Mouse (Mus musculus): Measurements from ENCODE around the gene Defa21. TPM values are rescaled to one million over a fixed set of nuclear protein-coding genes. Genes with fewer than 3 reads are reported as not detected.
"Not testable (repeated sequence)": the region's sequence is repeated elsewhere in the genome, so short reads cannot be mapped to it uniquely, and the experiment has no call there.

Gene Defa21
- not detected in 2 replicates for polyA plus RNA-seq (2015; fragmentation: Nextera tagmentation; extraction: Ambion mirVana)

DNA sequence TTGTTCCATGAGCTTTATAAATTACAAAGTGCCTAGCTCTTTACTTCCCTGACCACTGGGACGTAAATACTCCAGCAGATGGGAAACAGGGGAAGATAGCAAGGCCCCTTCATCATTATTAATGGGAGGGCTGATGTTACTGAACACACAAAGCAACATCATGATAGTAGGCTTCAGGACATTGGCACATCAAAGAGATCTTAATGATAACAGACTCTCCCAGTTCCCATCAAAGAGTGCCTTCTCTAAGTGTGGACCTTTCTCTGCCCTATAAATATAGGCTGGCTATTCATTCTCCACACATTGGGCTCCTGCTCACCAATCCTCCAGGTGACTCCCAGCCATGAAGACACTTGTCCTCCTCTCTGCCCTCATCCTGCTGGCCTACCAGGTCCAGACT is at the start of gene Defa21:
Gene Defa21 (plus strand): TSS at position 301 of the 400 bp plus-strand sequence.
- WGBS (ENCODE audit: insufficient replicate concordance) = no CpG with 5 or more reads among the region's 1 CpGs
- not testable (repeated sequence) for H3K9me3 ChIP-seq (replicated peaks; ENCODE audit: control insufficient read depth, low read length); H3K27ac ChIP-seq (ENCODE audit: low read length); H3K9ac ChIP-seq (ENCODE audit: low read depth, low read length); H3K36me3 ChIP-seq (ENCODE audit: control insufficient read depth, insufficient read depth); H3K4me2 ChIP-seq (ENCODE audit: low read depth, low read length); H3K27me3 ChIP-seq (ENCODE audit: control insufficient read depth, insufficient read depth, low read depth, low read length); ATAC-seq (ENCODE audit: low read depth); H3K4me1 ChIP-seq (ENCODE audit: control insufficient read depth, low read depth, low read length); H3K4me3 ChIP-seq (ENCODE audit: low read depth, low read length)

DNA sequence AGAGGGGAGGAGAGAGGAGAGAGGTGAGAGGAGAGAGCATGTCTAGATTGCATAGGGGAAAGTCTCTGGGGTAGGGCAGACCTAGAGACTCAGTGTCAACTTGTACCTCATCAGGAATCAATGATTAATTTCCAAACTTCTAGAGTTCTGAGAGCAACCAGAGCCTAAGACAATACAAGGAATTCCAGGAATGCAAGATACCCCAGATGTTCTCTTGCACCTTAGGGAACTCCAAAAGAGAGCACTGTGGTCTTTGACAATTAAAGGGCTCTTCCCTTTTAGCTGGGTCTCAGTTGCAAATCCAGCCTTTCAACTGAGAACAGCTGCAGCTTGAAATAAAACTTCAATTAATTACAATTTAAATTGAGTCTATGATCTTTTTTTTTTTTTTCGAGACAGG is 45.5 kb upstream of the Defa21 start:
- H3K36me3 ChIP-seq (ENCODE audit: control insufficient read depth, insufficient read depth) = no peaks in the 10 kb centered on the region
- 19% methylated on average over 1 of the region's 1 CpGs for WGBS (ENCODE audit: insufficient replicate concordance)
- H3K27me3 ChIP-seq (ENCODE audit: control insufficient read depth, insufficient read depth, low read depth, low read length) = no peaks in the 10 kb centered on the region
- H3K4me1 ChIP-seq (ENCODE audit: control insufficient read depth, low read depth, low read length) = no peaks in the 10 kb centered on the region
- H3K9me3 ChIP-seq (replicated peaks; ENCODE audit: control insufficient read depth, low read length) = no peaks in the 10 kb centered on the region
- H3K4me2 ChIP-seq (ENCODE audit: low read depth, low read length) = no peak overlapping the region
- ATAC-seq (ENCODE audit: low read depth) = no peak
- H3K4me3 ChIP-seq (ENCODE audit: low read depth, low read length) = no peak overlapping the region
- no peak overlapping the region for H3K27ac ChIP-seq (ENCODE audit: low read length)
- H3K9ac ChIP-seq (ENCODE audit: low read depth, low read length) = no peak overlapping the region

DNA sequence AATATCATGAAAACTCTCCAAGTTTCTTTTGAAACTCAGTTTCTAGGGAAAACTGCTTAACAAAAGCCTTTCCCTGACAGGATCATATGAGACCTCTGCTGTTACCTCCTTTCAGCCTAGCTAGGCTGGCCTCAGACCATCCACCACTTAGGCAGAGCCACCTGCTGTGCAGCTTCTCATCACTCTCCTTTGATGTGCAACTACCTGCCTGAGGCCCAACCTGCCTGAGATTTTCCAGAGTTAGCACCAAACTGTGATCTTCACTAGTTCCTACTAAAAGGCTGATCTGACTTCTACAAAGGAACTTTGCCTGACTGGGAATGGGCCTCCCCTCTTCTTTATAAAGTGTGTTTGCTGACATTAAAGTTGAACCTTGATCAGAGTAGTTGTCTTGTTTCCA is 31.3 kb upstream of the Defa21 start:
- not testable (repeated sequence) for H3K27ac ChIP-seq (ENCODE audit: low read length); H3K4me2 ChIP-seq (ENCODE audit: low read depth, low read length); ATAC-seq (ENCODE audit: low read depth); H3K27me3 ChIP-seq (ENCODE audit: control insufficient read depth, insufficient read depth, low read depth, low read length); H3K4me3 ChIP-seq (ENCODE audit: low read depth, low read length); H3K9me3 ChIP-seq (replicated peaks; ENCODE audit: control insufficient read depth, low read length); H3K36me3 ChIP-seq (ENCODE audit: control insufficient read depth, insufficient read depth); H3K4me1 ChIP-seq (ENCODE audit: control insufficient read depth, low read depth, low read length); H3K9ac ChIP-seq (ENCODE audit: low read depth, low read length)

DNA sequence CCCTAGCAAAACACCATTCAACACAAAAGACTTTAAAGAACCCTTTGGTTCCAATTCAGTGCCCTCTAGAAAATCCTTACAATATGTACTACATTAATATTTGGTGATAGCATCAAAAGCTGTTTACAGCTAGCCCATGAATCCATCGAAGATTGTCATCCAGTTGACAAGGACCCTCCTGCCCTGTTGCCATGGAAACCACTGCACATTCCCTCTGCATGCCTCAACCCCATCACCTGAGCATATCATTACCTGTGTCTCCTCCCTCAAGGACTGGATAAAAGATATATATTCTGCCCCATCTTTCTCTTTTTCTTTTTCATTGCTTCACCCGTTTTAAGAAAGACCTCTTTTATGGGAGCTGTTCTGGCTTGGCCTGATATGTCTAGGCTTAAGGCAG is 28.6 kb upstream of the Defa21 start:
- no peak overlapping the region for H3K27ac ChIP-seq (ENCODE audit: low read length)
- H3K9me3 ChIP-seq (replicated peaks; ENCODE audit: control insufficient read depth, low read length) = no peaks in the 10 kb centered on the region
- no peaks in the 10 kb centered on the region for H3K4me1 ChIP-seq (ENCODE audit: control insufficient read depth, low read depth, low read length)
- H3K9ac ChIP-seq (ENCODE audit: low read depth, low read length) = no peak overlapping the region
- no peak for ATAC-seq (ENCODE audit: low read depth)
- no peak overlapping the region for H3K4me3 ChIP-seq (ENCODE audit: low read depth, low read length)
- H3K4me2 ChIP-seq (ENCODE audit: low read depth, low read length) = no peak overlapping the region
- WGBS (ENCODE audit: insufficient replicate concordance) = 54% methylated on average over 2 of the region's 2 CpGs
- no peaks in the 10 kb centered on the region for H3K36me3 ChIP-seq (ENCODE audit: control insufficient read depth, insufficient read depth)
- H3K27me3 ChIP-seq (ENCODE audit: control insufficient read depth, insufficient read depth, low read depth, low read length) = no peaks in the 10 kb centered on the region

DNA sequence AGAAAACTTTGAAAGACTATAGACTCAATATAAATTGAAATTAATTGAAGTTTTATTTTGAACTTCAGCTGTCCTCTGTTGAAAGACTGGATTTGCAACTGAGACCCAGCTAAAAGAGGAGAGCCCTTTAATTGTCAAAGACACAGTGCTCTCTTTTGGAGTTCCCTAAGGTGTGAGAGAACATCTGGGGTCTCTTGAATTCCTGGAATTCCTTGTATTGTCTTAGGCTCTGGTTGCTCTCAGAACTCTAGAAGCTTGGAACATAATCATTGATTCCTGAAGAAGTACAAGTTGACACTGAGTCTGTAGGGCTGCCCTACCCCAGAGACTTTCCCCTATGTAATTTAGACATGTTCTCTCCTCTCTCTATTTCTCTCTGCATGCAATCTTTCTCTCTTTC is 28.1 kb upstream of the Defa21 start:
- Histone ChIP-seq H3K9me3 (replicated peaks; ENCODE audit: control insufficient read depth, low read length) (no peaks in the 10 kb centered on the region), H3K36me3 (ENCODE audit: control insufficient read depth, insufficient read depth) (no peaks in the 10 kb centered on the region), H3K4me1 (ENCODE audit: control insufficient read depth, low read depth, low read length) (no peaks in the 10 kb centered on the region), H3K4me3 (ENCODE audit: low read depth, low read length) (no peak overlapping the region), H3K4me2 (ENCODE audit: low read depth, low read length) (no peak overlapping the region), H3K9ac (ENCODE audit: low read depth, low read length) (no peak overlapping the region), H3K27ac (ENCODE audit: low read length) (no peak overlapping the region), H3K27me3 (ENCODE audit: control insufficient read depth, insufficient read depth, low read depth, low read length) (no peaks in the 10 kb centered on the region)
- ATAC-seq (ENCODE audit: low read depth) = no peak

DNA sequence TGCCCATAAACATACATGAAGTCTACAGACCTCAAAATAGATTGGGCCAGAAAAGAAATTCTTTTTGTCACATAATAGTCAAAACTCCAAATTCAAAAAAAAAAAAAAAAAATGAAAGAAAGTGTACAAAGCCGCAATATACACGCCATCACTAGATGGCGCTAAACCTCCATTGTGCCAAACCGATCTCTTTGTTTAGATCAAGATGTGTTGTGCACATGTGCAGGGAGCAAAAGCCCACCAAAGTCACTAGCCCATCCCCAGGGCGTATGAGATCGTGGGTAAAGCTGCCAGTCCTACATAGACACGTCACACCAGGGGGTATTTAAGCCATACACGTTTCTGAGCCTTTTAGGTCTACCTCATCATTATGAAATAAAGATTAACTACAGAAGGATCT is 24.2 kb upstream of the Defa21 start:
- Histone ChIP-seq H3K4me2 (ENCODE audit: low read depth, low read length) (no peak overlapping the region), H3K9ac (ENCODE audit: low read depth, low read length) (no peak overlapping the region), H3K27ac (ENCODE audit: low read length) (no peak overlapping the region), H3K4me1 (ENCODE audit: control insufficient read depth, low read depth, low read length) (no peaks in the 10 kb centered on the region), H3K4me3 (ENCODE audit: low read depth, low read length) (no peak overlapping the region), H3K27me3 (ENCODE audit: control insufficient read depth, insufficient read depth, low read depth, low read length) (no peaks in the 10 kb centered on the region), H3K36me3 (ENCODE audit: control insufficient read depth, insufficient read depth) (no peaks in the 10 kb centered on the region), H3K9me3 (replicated peaks; ENCODE audit: control insufficient read depth, low read length) (no peaks in the 10 kb centered on the region)
- ATAC-seq (ENCODE audit: low read depth) = no peak
- 34% methylated on average over 8 of the region's 8 CpGs for WGBS (ENCODE audit: insufficient replicate concordance)

DNA sequence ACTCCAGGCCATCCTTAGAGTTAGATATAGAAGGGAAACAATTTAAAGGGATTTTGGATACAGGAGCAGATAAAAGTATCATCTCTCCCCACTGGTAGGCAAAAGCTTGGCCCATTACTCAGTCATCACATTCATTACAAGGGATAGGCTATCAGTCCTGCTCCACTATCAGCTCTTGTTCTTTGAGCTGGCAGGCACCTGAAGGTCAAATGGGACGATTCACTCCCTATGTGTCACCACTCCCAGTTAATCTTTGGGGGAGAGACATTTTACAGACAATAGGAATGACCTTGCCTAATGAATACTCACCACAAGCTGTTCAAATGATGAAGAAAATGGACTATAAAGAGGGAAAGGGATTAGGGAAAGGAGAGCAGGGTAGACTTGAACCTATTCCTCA is 18.5 kb upstream of the Defa21 start:
- no peaks in the 10 kb centered on the region for H3K4me1 ChIP-seq (ENCODE audit: control insufficient read depth, low read depth, low read length)
- H3K4me2 ChIP-seq (ENCODE audit: low read depth, low read length) = no peak overlapping the region
- no peak overlapping the region for H3K9ac ChIP-seq (ENCODE audit: low read depth, low read length)
- no peak overlapping the region for H3K4me3 ChIP-seq (ENCODE audit: low read depth, low read length)
- H3K9me3 ChIP-seq (replicated peaks; ENCODE audit: control insufficient read depth, low read length) = no peaks in the 10 kb centered on the region
- no peak overlapping the region for H3K27ac ChIP-seq (ENCODE audit: low read length)
- no peaks in the 10 kb centered on the region for H3K36me3 ChIP-seq (ENCODE audit: control insufficient read depth, insufficient read depth)
- H3K27me3 ChIP-seq (ENCODE audit: control insufficient read depth, insufficient read depth, low read depth, low read length) = no peaks in the 10 kb centered on the region
- 12% methylated on average over 1 of the region's 1 CpGs for WGBS (ENCODE audit: insufficient replicate concordance)
- ATAC-seq (ENCODE audit: low read depth) = no peak

DNA sequence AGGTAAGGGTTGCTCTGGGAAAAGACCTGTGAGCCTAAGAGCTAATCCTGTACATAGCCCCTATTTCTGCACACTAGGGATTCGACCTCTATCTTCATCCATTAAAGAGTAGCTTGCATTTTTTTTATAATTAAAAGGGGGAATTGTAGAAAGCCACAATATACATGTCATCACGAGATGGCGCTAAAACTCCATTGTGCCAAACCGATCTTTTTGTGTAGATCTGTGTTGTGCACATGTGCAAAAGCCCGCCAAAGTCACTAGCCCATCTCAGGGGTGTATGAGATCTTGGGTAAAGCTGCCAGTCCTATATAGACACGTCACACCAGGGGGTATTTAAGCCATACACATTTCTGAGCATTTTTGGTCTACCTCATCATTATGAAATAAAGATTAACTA is 16.8 kb upstream of the Defa21 start:
- not testable (repeated sequence) for H3K4me1 ChIP-seq (ENCODE audit: control insufficient read depth, low read depth, low read length); H3K36me3 ChIP-seq (ENCODE audit: control insufficient read depth, insufficient read depth); H3K9me3 ChIP-seq (replicated peaks; ENCODE audit: control insufficient read depth, low read length); H3K9ac ChIP-seq (ENCODE audit: low read depth, low read length); ATAC-seq (ENCODE audit: low read depth); H3K4me2 ChIP-seq (ENCODE audit: low read depth, low read length); H3K4me3 ChIP-seq (ENCODE audit: low read depth, low read length); H3K27ac ChIP-seq (ENCODE audit: low read length); H3K27me3 ChIP-seq (ENCODE audit: control insufficient read depth, insufficient read depth, low read depth, low read length)
- WGBS (ENCODE audit: insufficient replicate concordance) = 29% methylated on average over 6 of the region's 6 CpGs

DNA sequence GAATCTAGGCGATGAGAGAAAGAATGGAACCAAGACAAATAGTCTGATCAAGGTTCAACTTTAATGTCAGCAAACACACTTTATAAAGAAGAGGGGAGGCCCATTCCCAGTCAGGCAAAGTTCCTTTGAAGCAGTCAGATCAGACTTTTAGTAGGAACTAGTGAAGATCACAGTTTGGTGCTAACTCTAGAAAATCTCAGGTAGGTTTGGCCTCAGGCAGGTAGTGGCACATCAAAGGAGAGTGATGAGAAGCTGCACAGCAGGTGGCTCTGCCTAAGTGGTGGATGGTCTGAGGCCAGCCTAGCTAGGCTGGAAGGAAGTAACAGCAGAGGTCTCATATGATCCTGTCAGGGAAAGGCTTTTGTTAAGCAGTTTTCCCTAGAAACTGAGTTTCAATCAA is 14.8 kb upstream of the Defa21 start:
- ATAC-seq (ENCODE audit: low read depth); H3K27me3 ChIP-seq (ENCODE audit: control insufficient read depth, insufficient read depth, low read depth, low read length); H3K4me1 ChIP-seq (ENCODE audit: control insufficient read depth, low read depth, low read length); H3K4me3 ChIP-seq (ENCODE audit: low read depth, low read length); H3K4me2 ChIP-seq (ENCODE audit: low read depth, low read length); H3K36me3 ChIP-seq (ENCODE audit: control insufficient read depth, insufficient read depth); H3K27ac ChIP-seq (ENCODE audit: low read length); H3K9ac ChIP-seq (ENCODE audit: low read depth, low read length); H3K9me3 ChIP-seq (replicated peaks; ENCODE audit: control insufficient read depth, low read length): not testable (repeated sequence)
- 52% methylated on average over 1 of the region's 1 CpGs for WGBS (ENCODE audit: insufficient replicate concordance)

DNA sequence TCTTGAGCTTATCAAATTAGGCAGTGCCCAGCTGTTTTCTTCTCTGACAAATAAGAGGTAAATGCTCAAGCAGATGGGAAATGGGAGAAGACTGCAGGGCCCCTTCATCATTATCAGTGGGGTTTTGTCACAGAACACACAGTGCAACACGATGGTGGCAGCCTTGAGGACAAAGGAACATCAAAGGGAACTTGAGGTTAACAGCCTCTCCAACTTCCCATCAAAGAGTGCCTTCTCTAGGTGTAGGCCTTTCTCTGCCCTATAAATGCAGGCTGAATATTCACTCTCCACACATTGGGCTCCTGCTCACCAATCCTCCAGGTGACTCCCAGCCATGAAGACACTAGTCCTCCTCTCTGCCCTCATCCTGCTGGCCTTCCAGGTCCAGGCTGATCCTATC is 29.4 kb downstream of the Defa21 start, which contains the start of gene Defa23:
Gene Defa23 (plus strand): TSS at position 301 of the 400 bp plus-strand sequence.
- H3K27me3 ChIP-seq (ENCODE audit: control insufficient read depth, insufficient read depth, low read depth, low read length); H3K9ac ChIP-seq (ENCODE audit: low read depth, low read length); ATAC-seq (ENCODE audit: low read depth); H3K4me3 ChIP-seq (ENCODE audit: low read depth, low read length); H3K27ac ChIP-seq (ENCODE audit: low read length); H3K9me3 ChIP-seq (replicated peaks; ENCODE audit: control insufficient read depth, low read length); H3K36me3 ChIP-seq (ENCODE audit: control insufficient read depth, insufficient read depth); H3K4me1 ChIP-seq (ENCODE audit: control insufficient read depth, low read depth, low read length); H3K4me2 ChIP-seq (ENCODE audit: low read depth, low read length): not testable (repeated sequence)
- no CpG with 5 or more reads among the region's 1 CpGs for WGBS (ENCODE audit: insufficient replicate concordance)
